Mouse (Mus musculus) heart, postnatal 0 days (tissue): ENCODE measurements around the gene Gm45140. TPM values are rescaled to one million over a fixed set of nuclear protein-coding genes. Genes with fewer than 3 reads are reported as not detected.

Experiments used
- ATAC-seq: fragments of 200-750 bp; cut with Nextera tagmentation; 2 replicates; pipeline ENCODE4 v1.8.0; 2017; ENCODE audit warnings: low read depth, moderate number of reproducible peaks, moderate library complexity; ENCODE audit not compliant: insufficient read depth
- DNase-seq: peaks from one replicate; pipeline ENCODE4 v3.0.0-alpha.2; 2016; ENCODE audit warnings: low spot score
- H3K27ac ChIP-seq: fragments of 300-500 bp; sonication (generic); 2 replicates; pipeline ENCODE4 v1.5.1; 2014; ENCODE audit warnings: low read depth, mild to moderate bottlenecking
- H3K27me3 ChIP-seq: fragments of 300-500 bp; sonication (generic); 2 replicates; pipeline ENCODE4 v1.6.1; 2014; ENCODE audit warnings: low read length, mixed read lengths; ENCODE audit not compliant: control insufficient read depth, insufficient read depth
- H3K36me3 ChIP-seq: fragments of 300-500 bp; sonication (generic); replicated peaks from 2 replicates; pipeline ENCODE4 v1.6.1; 2014; ENCODE audit warnings: low read length, mixed read lengths; ENCODE audit not compliant: control insufficient read depth, insufficient read depth
- H3K4me1 ChIP-seq: fragments of 300-500 bp; sonication (generic); 2 replicates; pipeline ENCODE4 v1.6.1; 2014; ENCODE audit warnings: antibody characterized with exemption; ENCODE audit not compliant: control insufficient read depth, insufficient read depth
- H3K4me2 ChIP-seq: fragments of 300-500 bp; sonication (generic); 2 replicates; pipeline ENCODE4 v1.6.1; 2014; ENCODE audit warnings: low read depth, mild to moderate bottlenecking, low read length, moderate library complexity
- H3K4me3 ChIP-seq: fragments of 300-500 bp; sonication (generic); 2 replicates; pipeline ENCODE4 v1.5.1; 2014; ENCODE audit warnings: low read depth, low read length
- H3K9ac ChIP-seq: fragments of 300-500 bp; sonication (generic); replicated peaks from 2 replicates; pipeline ENCODE4 v1.6.1; 2014; ENCODE audit warnings: low read depth, low read length, mixed read lengths
- H3K9me3 ChIP-seq: fragments of 300-500 bp; sonication (generic); replicated peaks from 2 replicates; pipeline ENCODE4 v1.6.1; 2016; ENCODE audit warnings: low read length; ENCODE audit not compliant: control insufficient read depth
- CTCF ChIP-seq: IDR thresholded peaks from 2 replicates; pipeline ENCODE4 v1.5.1; 2016; ENCODE audit warnings: antibody characterized with exemption, control low read depth, low read depth
- EP300 ChIP-seq: IDR thresholded peaks from 2 replicates; pipeline ENCODE4 v1.6.1; 2016; ENCODE audit warnings: antibody characterized with exemption, low read depth
- WGBS: fragments of 180-500 bp; shearing (Covaris S2); extraction: QIAGEN DNeasy Blood & Tissue Kit; methylation state at CpG from one replicate; pipeline ENCODE4 v1.1.7; 2014; 5-methylcytosine and 5-hydroxymethylcytosine counted together
- polyA plus RNA-seq: library from polyadenylated mRNA; unstranded; fragments of >200 nt; fragmentation: Nextera tagmentation; extraction: Ambion mirVana; gene quantifications from 2 replicates; pipeline ENCODE4 v1.2.1, GENCODE M21; 2015
- total RNA-seq: library from RNA; depleted of rRNA; stranded (reverse); fragments of >200 nt; gene quantifications from 2 replicates; pipeline ENCODE4 v1.2.3, GENCODE M21; 2014; ENCODE audit warnings: low replicate concordance

Gene Gm45140
- total and polyA plus RNA-seq, 2 experiments from 2014 or later: 1.1 TPM; not detected in 1

DNA sequence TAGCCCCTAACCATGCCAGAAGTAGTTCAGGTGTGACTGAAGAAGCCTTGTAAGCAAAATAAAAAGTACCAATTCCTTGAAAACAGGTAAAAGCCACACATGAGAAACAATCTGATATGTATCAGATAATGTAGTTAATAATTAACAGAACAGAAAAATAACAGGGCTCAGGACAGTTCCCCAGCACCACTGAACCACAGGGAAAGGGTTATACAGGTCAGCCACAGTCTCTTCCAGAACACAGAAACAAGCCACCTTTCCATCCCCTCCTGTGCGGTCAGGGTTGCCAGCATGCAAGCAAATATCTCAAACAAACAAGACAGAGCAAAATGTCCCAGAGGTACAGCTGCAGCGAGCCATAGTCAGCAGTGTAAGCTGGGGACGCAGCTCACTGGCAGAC lies 76.2 kb downstream of the Gm45140 start:
- H3K9ac ChIP-seq: no peak overlapping the region
- H3K4me2 ChIP-seq: no peak overlapping the region
- DNase-seq (no peak), ATAC-seq (no peak)
- H3K9me3 ChIP-seq: no peaks in the 10 kb centered on the region
- no peaks in the 10 kb centered on the region for H3K4me1 ChIP-seq
- no peak for TF ChIP-seq CTCF
- no peak for TF ChIP-seq EP300
- no peaks in the 10 kb centered on the region for H3K27me3 ChIP-seq
- 65% methylated on average over 3 of the region's 3 CpGs for WGBS
- no peaks in the 10 kb centered on the region for H3K36me3 ChIP-seq
- H3K4me3 ChIP-seq: no peak overlapping the region
- H3K27ac ChIP-seq: no peak overlapping the region

DNA sequence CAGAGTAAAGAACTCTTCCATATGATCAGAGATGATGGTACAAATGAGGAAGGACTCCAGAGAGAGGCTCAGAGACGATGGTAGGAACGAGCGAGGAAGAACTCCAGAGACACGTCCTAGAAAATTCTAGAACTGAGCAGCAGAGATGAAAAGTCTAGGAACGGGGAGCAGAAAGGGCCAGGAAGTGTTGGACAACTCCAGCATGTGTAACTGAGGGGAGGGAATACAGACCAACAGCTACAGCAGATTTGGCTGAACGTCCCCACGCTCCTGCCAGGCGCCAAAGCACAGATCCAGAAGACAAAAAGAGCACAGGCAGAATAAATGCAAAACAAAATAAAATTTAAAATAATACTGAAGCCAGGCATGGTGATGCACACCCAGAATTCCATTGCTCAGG lies 78.7 kb downstream of the Gm45140 start:
- Histone ChIP-seq H3K4me2 (no peak overlapping the region), H3K9me3 (no peaks in the 10 kb centered on the region), H3K4me3 (no peak overlapping the region), H3K9ac (no peak overlapping the region), H3K27me3 (no peaks in the 10 kb centered on the region), H3K27ac (no peak overlapping the region), H3K4me1 (no peaks in the 10 kb centered on the region), H3K36me3 (no peaks in the 10 kb centered on the region)
- DNase-seq (no peak), ATAC-seq (no peak)
- no peak for TF ChIP-seq CTCF
- TF ChIP-seq EP300: no peak
- 84% methylated on average over 8 of the region's 8 CpGs for WGBS

DNA sequence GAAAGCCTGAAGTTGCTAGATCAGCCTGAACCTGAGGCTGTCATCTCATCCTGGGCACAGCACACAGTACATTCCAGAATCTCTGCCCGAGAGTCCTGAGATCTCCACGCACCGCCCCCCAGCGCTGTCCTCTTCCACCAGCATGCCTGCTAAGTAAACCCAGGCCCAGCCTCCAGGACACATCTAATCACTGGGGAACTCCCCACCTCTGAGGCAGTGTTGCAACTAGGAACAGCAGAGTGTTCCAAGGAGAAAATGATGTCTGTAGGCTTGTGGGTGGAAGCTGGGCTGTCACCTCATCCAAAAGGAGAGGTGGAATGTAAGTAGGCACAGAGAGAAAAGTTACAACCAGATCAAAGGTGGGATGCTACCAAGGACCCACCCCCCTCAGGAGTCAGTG lies 80.4 kb downstream of the Gm45140 start:
- WGBS: 84% methylated on average over 4 of the region's 4 CpGs

DNA sequence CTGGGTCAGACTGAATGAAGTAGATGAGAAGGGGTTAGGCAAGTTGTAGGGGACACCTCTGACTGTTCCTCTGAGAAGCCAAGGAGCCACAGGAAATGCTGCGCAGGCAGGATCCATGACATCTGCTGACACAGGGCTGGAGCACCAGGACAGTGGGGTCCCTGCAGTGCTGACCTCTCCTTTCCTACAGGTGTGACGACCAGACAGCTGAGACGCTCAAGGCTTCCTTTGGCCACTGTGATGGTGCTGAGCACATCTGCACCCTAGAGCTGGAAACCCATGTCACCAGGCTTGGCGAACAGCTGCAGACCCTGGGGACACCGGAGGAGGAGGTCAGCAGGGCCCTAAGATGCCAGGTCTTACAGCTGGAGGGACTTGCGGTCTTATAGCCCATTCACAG lies 84.0 kb downstream of the Gm45140 start:
- no peak overlapping the region for H3K27ac ChIP-seq
- no peaks in the 10 kb centered on the region for H3K4me1 ChIP-seq
- H3K27me3 ChIP-seq: 0 out of 2 replicates have a peak, but pooled peaks cover 3% of the 10 kb centered on the region
- no peak overlapping the region for H3K9ac ChIP-seq
- no peak for DNase-seq
- TF ChIP-seq CTCF: no peak
- TF ChIP-seq EP300: no peak
- no peaks in the 10 kb centered on the region for H3K9me3 ChIP-seq
- H3K4me3 ChIP-seq: no peak overlapping the region
- no peaks in the 10 kb centered on the region for H3K36me3 ChIP-seq
- 81% methylated on average over 6 of the region's 6 CpGs for WGBS
- ATAC-seq: no peak
- H3K4me2 ChIP-seq: no peak overlapping the region

More for the DNA sequence above, 80.4 kb downstream of the Gm45140 start:
- H3K4me3 ChIP-seq: no peak overlapping the region
- no peak overlapping the region for H3K27ac ChIP-seq
- H3K36me3 ChIP-seq: no peaks in the 10 kb centered on the region
- 0 out of 2 replicates have a peak, but pooled peaks cover 3% of the 10 kb centered on the region for H3K27me3 ChIP-seq
- no peaks in the 10 kb centered on the region for H3K9me3 ChIP-seq
- no peaks in the 10 kb centered on the region for H3K4me1 ChIP-seq
- H3K4me2 ChIP-seq: no peak overlapping the region
- ATAC-seq (no peak), DNase-seq (no peak)
- H3K9ac ChIP-seq: no peak overlapping the region
- TF ChIP-seq EP300: no peak
- TF ChIP-seq CTCF: no peak

DNA sequence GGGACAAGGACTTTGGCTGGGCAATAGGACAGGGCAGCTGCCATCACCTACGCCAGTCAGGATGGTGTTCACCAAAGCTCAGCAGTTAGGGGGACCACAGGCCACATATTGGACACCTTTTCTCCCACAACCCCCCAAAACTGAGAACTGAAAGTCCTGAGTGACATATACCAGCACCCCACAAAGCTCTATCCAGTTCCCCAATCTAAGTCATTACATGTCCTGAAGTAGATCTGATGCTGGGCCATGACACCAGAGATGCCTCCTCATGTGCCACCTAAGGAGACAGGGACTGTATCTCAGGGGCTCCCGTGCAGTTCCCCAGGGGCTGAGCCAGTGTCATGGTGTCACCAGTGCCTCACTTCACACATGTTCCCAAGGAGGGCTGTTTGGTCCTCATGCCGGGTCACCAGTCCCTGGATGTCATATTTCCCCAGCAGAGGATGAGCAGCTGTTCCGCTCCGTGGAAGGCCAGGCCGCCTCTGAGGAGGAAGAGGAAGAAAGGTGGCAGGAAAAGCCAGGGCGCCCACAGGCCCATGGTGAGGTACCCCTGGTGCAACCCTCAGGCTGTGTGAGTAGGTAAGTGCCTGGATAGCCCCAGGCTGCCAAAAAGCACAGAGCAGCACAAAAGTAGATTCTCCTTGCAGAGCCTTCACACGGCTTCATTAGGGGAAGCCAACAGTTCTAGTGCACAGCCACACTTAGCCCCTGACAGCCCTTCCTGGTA lies 85.2 kb downstream of the Gm45140 start:
- no peaks in the 10 kb centered on the region for H3K36me3 ChIP-seq
- ATAC-seq (no peak), DNase-seq (no peak)
- H3K9me3 ChIP-seq: no peaks in the 10 kb centered on the region
- H3K27ac ChIP-seq: no peak overlapping the region
- no peak overlapping the region for H3K4me2 ChIP-seq
- TF ChIP-seq CTCF (no peak), EP300 (no peak)
- 0 out of 2 replicates have a peak, but pooled peaks cover 3% of the 10 kb centered on the region for H3K27me3 ChIP-seq
- no peak overlapping the region for H3K4me3 ChIP-seq
- 80% methylated on average over 8 of the region's 8 CpGs for WGBS
- H3K9ac ChIP-seq: no peak overlapping the region
- H3K4me1 ChIP-seq: no peaks in the 10 kb centered on the region

DNA sequence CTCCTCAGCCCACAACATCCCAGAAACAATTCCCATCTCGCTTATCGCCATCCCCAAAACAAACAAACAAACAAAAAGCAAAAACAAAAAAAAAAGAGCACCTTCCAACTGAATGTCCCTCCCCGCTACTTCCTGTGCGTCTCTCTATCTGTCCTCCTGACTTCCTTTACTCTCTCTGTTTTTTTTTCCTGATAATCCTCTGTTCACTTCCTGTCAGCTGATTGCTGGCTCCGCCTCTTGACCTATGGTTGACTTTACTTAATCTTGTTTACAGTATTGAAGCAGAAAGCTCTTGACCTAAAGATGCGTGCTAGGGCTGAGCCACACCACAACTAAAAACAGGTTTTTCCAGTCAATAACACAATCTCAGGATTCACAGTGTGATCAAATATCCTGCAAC lies 87.1 kb downstream of the Gm45140 start:
- Histone ChIP-seq H3K27me3 (0 out of 2 replicates have a peak, but pooled peaks cover 3% of the 10 kb centered on the region), H3K4me3 (no peak overlapping the region), H3K9me3 (no peaks in the 10 kb centered on the region), H3K27ac (no peak overlapping the region), H3K4me1 (no peaks in the 10 kb centered on the region), H3K36me3 (no peaks in the 10 kb centered on the region), H3K9ac (no peak overlapping the region), H3K4me2 (no peak overlapping the region)
- 70% methylated on average over 6 of the region's 6 CpGs for WGBS
- DNase-seq (no peak), ATAC-seq (no peak)
- no peak for TF ChIP-seq EP300
- TF ChIP-seq CTCF: no peak
